Mouse (Mus musculus): ENCODE measurements around the gene Bid. TPM values are rescaled to one million over a fixed set of nuclear protein-coding genes. Genes with fewer than 3 reads are reported as not detected.
A peak's percentile ranks its signal among the peaks of the same experiment; 100 is the strongest.
"Not testable (repeated sequence)": the region's sequence is repeated elsewhere in the genome, so short reads cannot be mapped to it uniquely, and the experiment has no call there.

Gene Bid
- polyA plus RNA-seq, 1 experiment from 2014 or later: 29.6 TPM

GRCm38 (mm10) chr6:120866051-120866814 is 50.4 kb downstream of the Bid start:
- no peak overlapping the region for H3K4me2 ChIP-seq (ENCODE audit: low read length)
- H3K27ac ChIP-seq (ENCODE audit: low read length): no peak overlapping the region
- H3K27me3 ChIP-seq (replicated peaks; ENCODE audit: control insufficient read depth, insufficient read depth, low read length): no peaks in the 10 kb centered on the region
- ATAC-seq: no peak
- H3K4me3 ChIP-seq (replicated peaks; ENCODE audit: low read length): no peak overlapping the region
- H3K4me1 ChIP-seq (replicated peaks; ENCODE audit: control insufficient read depth, insufficient read depth, low read length): no peaks in the 10 kb centered on the region
- 0 out of 2 replicates have a peak, but pooled peaks cover 4% of the 10 kb centered on the region for H3K36me3 ChIP-seq (ENCODE audit: control insufficient read depth, insufficient read depth)
- H3K9me3 ChIP-seq (ENCODE audit: control insufficient read depth, low read length): no peaks in the 10 kb centered on the region
- 86% methylated on average over 9 of the region's 9 CpGs for WGBS
- no peak overlapping the region for H3K9ac ChIP-seq (replicated peaks; ENCODE audit: low read depth, low read length)

GRCm38 (mm10) chr6:120860079-120860478 is 56.6 kb downstream of the Bid start:
- no peak overlapping the region for H3K27ac ChIP-seq (ENCODE audit: low read length)
- no peaks in the 10 kb centered on the region for H3K9me3 ChIP-seq (ENCODE audit: control insufficient read depth, low read length)
- H3K4me1 ChIP-seq (replicated peaks; ENCODE audit: control insufficient read depth, insufficient read depth, low read length): peaks cover 12% of the 10 kb centered on the region
- H3K9ac ChIP-seq (replicated peaks; ENCODE audit: low read depth, low read length): no peak overlapping the region
- H3K4me3 ChIP-seq (replicated peaks; ENCODE audit: low read length): no peak overlapping the region
- 98% methylated on average over 3 of the region's 3 CpGs for WGBS
- no peak for ATAC-seq
- H3K27me3 ChIP-seq (replicated peaks; ENCODE audit: control insufficient read depth, insufficient read depth, low read length): no peaks in the 10 kb centered on the region
- no peak overlapping the region for H3K4me2 ChIP-seq (ENCODE audit: low read length)
- no peaks in the 10 kb centered on the region for H3K36me3 ChIP-seq (ENCODE audit: control insufficient read depth, insufficient read depth)

DNA sequence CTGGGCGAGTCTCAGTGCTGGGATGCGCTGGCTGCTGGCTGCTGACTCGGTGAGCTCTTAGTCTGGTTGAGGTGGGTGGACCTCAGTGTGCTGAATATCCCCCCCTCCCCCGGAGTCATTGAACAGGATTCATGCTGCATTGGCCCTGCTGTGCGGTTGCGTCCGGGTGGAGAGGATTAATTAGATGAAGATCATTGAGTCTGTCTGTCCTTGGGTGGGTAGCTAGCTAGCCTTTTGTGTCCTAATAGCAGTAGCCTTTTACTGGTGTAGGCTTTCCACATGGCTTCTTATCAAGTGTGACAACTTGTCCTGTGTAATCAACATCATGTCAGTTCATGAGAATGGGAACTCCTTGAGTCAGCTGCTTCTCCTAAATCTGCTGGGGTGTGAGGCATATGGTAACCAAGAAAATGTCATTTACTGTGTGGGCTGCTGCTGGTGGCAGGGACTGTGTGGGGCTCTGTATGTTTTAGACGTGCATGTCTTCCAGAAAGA is 58.4 kb downstream of the Bid start:
- peak; percentile 94 for ATAC-seq
- Histone ChIP-seq H3K4me1 (replicated peaks; ENCODE audit: control insufficient read depth, insufficient read depth, low read length) (peaks cover 12% of the 10 kb centered on the region), H3K9ac (replicated peaks; ENCODE audit: low read depth, low read length) (no peak overlapping the region), H3K27me3 (replicated peaks; ENCODE audit: control insufficient read depth, insufficient read depth, low read length) (no peaks in the 10 kb centered on the region), H3K4me2 (ENCODE audit: low read length) (no peak overlapping the region), H3K27ac (ENCODE audit: low read length) (peak overlapping the region; percentile 74), H3K9me3 (ENCODE audit: control insufficient read depth, low read length) (no peaks in the 10 kb centered on the region), H3K4me3 (replicated peaks; ENCODE audit: low read length) (no peak overlapping the region), H3K36me3 (ENCODE audit: control insufficient read depth, insufficient read depth) (no peaks in the 10 kb centered on the region)
- WGBS: 18% methylated on average over 8 of the region's 8 CpGs

GRCm38 (mm10) chr6:120854413-120854812 is 62.2 kb downstream of the Bid start:
- Histone ChIP-seq H3K27me3 (replicated peaks; ENCODE audit: control insufficient read depth, insufficient read depth, low read length) (no peaks in the 10 kb centered on the region), H3K4me2 (ENCODE audit: low read length) (no peak overlapping the region), H3K9me3 (ENCODE audit: control insufficient read depth, low read length) (no peaks in the 10 kb centered on the region), H3K4me1 (replicated peaks; ENCODE audit: control insufficient read depth, insufficient read depth, low read length) (peaks cover 12% of the 10 kb centered on the region), H3K4me3 (replicated peaks; ENCODE audit: low read length) (no peak overlapping the region), H3K27ac (ENCODE audit: low read length) (no peak overlapping the region), H3K36me3 (ENCODE audit: control insufficient read depth, insufficient read depth) (peaks cover 5% of the 10 kb centered on the region), H3K9ac (replicated peaks; ENCODE audit: low read depth, low read length) (no peak overlapping the region)
- no peak for ATAC-seq
- 82% methylated on average over 10 of the region's 10 CpGs for WGBS

DNA sequence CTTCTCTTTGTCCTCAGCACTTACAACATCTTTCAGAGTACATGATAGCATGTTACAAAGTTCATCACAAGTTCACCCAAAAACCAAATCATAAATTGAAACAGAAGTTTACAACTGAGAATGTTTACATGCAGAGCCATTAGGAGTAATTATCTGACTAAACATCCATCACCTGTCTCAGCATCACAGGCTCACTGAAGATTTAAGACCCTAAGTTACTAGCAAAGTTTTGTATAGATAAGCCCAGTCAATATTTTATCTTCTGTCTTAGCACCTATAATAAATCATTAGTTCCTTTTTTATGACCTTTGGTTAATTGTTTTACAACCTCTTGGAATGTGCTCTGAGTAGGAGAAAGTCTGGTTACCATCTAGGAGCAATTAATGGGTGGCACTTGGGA is 65.9 kb downstream of the Bid start:
- not testable (repeated sequence) for H3K4me2 ChIP-seq (ENCODE audit: low read length); H3K27ac ChIP-seq (ENCODE audit: low read length); H3K9me3 ChIP-seq (ENCODE audit: control insufficient read depth, low read length); H3K27me3 ChIP-seq (replicated peaks; ENCODE audit: control insufficient read depth, insufficient read depth, low read length); H3K9ac ChIP-seq (replicated peaks; ENCODE audit: low read depth, low read length); H3K4me3 ChIP-seq (replicated peaks; ENCODE audit: low read length); H3K36me3 ChIP-seq (ENCODE audit: control insufficient read depth, insufficient read depth); H3K4me1 ChIP-seq (replicated peaks; ENCODE audit: control insufficient read depth, insufficient read depth, low read length); ATAC-seq

Other genes starting within 250 kb of the Bid start
- gene Slc25a18, start 143.3 kb downstream of the Bid start, polyA plus RNA-seq (2015; fragmentation: Nextera tagmentation; extraction: Ambion mirVana): 1.4 and 3.5 TPM in 2 replicates
- 240 and 248 TPM in 2 replicates for gene Atp6v1e1, start 94.1 kb downstream of the Bid start, polyA plus RNA-seq (2015; fragmentation: Nextera tagmentation; extraction: Ambion mirVana)
- 32.8 and 35.2 TPM in 2 replicates for gene Bcl2l13, start 80.6 kb downstream of the Bid start, polyA plus RNA-seq (2015; fragmentation: Nextera tagmentation; extraction: Ambion mirVana)
- 27.1 and 35.5 TPM in 2 replicates for gene Mical3, start 214.1 kb upstream of the Bid start, polyA plus RNA-seq (2015; fragmentation: Nextera tagmentation; extraction: Ambion mirVana)

Data from forebrain, embryonic 16.5 days (tissue).